Mouse (Mus musculus) ES-E14 (cell line): ENCODE data around the gene Dtx3l.

Experiments
- CHD2 ChIP-seq: IDR thresholded peaks from 2 replicates; pipeline ENCODE4 v1.6.1; 2014; ENCODE audit warnings: mild to moderate bottlenecking, low read depth, low read length, inconsistent platforms
- HCFC1 ChIP-seq: IDR thresholded peaks from 2 replicates; pipeline ENCODE4 v1.6.1; 2012; ENCODE audit warnings: low read length, inconsistent platforms, borderline replicate concordance; ENCODE audit not compliant: insufficient read depth
- ZNF384 ChIP-seq: IDR thresholded peaks from 2 replicates; pipeline ENCODE4 v1.6.1; 2012; ENCODE audit warnings: low read depth, low read length, inconsistent platforms

DNA sequence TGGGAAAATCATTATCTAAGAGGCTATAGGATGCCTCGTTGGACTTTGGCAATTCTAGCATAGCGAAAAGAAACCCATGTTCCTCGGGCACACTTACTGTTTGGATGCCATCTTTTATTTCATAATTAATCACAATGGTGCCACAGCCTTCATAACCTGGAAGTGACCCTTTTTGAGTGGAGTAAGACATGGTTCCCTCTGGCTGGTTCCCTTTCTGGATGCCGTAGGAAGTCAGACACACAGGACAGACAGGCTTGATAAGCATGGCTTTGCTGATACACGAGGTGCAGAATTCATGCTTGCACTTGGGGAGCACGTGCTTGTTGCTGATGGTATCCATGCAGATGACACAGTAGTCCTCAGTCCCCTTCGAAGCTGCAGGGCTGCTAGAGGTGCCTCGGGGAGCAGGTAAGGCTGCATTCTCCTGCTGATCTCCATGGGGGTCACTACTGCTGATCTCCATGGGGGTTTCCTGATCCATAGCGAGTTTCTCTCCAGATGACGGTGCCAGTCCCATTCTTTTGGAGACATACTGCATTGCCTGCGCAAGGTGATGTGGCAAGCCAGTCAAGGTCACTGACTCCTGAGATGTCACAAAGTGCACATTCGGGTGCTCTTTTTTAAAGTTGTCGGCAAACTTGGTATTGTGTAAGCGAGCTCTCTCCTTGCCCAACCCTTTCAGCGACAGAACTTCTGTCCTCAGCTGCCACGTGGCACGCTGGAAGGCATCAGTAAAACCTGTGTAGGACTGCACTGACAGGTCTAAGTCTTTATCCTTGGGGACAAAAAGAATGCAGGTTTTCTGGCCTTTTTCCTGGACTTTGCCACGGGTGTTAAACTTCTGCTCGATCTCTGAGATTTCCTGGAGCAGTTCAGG is 6.5 kb downstream of the Dtx3l start:
- no peak for TF ChIP-seq CHD2
- no peak for TF ChIP-seq HCFC1
- no peak for TF ChIP-seq ZNF384
